Mouse (Mus musculus): Measurements from ENCODE around the gene Thoc3.

DNA sequence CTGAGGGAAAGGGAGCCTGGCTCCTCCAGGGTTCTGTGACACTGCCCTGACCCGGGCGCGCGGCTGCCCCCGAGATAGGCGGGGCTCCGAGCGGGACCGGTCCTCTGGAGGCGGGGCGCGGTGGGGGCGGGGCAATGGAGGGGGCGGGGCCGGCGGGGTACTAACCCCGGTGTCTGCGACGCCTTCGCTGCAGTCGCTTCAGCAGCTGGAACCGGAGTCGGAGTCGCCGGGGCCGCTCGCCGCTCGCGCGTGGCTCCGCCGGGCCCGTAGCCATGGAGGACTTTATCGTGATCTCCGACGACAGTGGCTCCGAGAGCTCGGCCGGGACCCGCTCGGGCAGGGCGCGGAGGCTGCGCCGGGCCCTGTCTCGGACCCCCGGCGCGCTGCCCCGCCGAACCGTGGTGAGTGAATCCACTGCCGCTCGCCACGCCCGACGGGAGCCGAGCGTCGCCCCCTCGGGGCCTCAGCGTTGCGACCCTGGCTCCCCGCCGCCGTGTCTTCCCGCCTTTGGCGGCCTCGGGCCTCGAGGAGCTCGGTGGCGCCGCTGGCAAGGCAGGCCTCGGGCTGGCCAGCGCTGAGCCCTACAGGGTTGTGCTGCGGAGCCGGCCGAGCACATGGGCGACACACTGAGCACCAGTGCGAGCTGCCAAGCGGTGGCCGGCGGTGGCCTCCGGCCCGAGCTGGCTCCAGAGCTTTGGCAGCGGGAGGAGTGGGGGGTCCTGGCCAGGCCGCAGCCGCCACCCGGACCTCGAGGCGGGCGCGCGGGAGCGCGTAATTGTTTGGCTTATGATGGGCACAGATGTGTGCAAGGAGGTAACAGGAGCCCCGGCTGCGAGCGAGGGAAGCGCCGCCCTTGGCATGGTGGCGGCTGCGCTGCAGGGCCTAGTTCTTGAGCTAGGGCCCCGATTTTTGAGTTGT, 35.2 kb upstream of the Thoc3 start, which contains the start of gene Simc1:
- TF ChIP-seq CTCF (IDR thresholded peaks at IDR 0.05), result no peak
- TF ChIP-seq EP300 (IDR thresholded peaks at IDR 0.05), result no peak

Measured in lung, postnatal 0 days (tissue).